Mouse (Mus musculus) embryo, embryonic 11 days (tissue): Measurements from ENCODE around the gene Armcx1.
"Not testable (repeated sequence)": the region's sequence is repeated elsewhere in the genome, so short reads cannot be mapped to it uniquely, and the experiment has no call there.

ENCODE experiments used
- DNase-seq: peaks from one replicate; pipeline ENCODE4 v3.0.0-alpha.2; 2015

Armcx1 gene

DNA sequence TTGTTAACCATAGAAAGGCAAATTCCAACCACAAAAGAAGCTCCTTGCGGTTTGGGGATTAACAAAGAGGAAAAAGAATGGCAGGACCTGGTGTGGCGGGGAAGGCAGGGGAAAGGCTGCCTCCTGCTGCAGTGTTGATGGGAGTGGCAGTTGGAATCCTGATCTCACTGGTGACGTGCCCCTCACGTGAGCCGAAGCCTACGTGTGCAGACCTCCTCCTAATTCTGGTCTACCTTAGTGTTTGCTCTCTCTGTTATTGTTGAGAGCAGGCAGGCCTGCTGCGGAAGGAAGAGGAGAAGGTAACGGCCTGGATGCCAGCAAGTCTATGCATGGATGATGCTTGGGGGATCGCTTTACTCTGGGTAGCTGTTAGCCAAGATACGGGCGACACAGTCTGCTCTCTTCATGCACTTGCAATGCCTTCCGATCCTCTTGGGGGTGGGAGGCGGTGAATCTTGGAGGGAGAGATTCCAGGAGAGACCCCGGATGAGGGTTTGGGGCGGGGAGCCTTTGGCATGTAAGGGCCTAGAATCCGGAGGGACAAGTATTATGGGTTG is at the start of gene Armcx1:
Gene Armcx1, plus strand, starts transcription at position 212 of the 557 bp plus-strand sequence.
- DNase-seq = peak; percentile 82

- DNase-seq = peak; percentile 66
Observed at GRCm38 (mm10) chrX:134675022-134675421, 42.7 kb upstream of the Armcx1 start.

- no peak for DNase-seq
Observed at GRCm38 (mm10) chrX:134675959-134676358, 41.8 kb upstream of the Armcx1 start.

- peak; percentile 59 for DNase-seq
Observed at GRCm38 (mm10) chrX:134684936-134685335, 32.8 kb upstream of the Armcx1 start.

DNA sequence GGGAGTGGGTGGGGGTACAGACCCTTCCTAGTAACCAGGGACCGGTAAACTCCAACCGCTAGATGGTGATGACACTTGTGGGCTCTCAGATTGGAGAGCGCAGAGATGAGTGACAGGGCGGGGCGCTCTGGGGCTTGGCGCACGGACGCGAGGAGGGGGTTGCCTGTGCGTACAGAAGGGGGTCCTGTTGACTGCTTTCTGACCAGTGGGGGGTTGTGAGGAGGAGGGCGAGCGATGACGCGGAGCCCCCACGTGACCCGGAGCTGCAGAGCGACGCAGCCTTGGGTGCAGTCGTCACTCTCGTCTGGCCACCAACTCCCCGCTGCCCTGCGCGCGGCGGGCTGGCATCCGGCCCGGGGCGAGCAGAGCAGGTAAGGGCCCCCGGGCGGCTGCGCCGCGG is 31.5 kb upstream of the Armcx1 start, which contains the start of gene Armcx4:
Gene Armcx4, plus strand, starts transcription at position 253 of the 400 bp plus-strand sequence.
- DNase-seq = peak; percentile 90

GRCm38 (mm10) chrX:134686739-134687171 is 31.0 kb upstream of the Armcx1 start:
- DNase-seq = peak; percentile 65

DNA sequence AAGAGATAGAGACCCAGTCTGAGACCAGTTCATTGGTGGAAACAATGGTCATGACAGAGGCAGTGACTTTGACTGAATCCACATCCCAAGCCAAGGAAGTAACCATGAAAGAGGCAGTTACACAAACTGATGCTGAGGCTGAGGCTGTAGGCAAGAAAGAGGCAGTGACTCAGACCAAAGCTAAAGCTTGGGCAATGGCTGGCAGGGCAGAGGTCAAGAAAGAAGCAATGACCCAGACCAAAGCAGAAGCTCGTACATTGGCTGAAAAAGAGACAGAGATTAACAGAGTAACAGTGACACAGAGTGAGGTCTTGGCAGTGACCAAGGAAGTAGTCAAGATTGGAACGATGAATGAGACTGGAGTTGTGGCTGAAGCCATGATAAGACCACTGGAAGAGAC is 28.1 kb upstream of the Armcx1 start:
- no peak for DNase-seq

DNA sequence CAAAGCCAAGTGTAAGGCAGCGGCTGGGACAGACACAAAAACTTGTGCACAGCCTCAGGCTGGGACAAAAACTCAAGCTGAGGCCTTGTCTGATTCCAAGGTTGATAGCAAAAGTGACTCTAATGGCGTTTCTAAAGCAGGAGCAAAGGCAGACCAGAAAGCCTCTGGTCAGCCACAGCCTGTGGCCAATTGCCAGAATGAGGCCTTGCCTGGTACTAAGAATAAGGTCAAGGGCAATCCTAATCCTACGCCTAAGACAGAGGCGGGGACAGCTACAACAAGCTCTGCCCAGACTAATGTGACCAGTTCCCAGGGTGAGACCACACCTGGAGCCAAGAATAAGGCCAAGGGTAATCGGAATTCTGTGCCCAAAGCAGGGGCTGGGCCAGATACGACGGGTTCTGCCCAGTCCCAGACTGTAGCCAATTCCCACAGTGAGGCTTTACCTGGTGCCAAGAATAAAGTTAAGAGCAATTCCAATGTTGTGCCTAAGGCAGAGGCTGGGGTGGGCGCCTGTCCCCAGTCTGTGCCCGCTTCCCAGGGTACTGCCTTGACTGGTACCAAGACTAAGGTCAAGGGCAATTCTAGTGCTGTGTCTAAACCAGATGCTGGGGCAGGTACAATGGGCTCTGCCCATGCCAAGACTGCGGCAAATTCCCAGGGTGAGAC is 26.8 kb upstream of the Armcx1 start:
- DNase-seq = no peak

DNA sequence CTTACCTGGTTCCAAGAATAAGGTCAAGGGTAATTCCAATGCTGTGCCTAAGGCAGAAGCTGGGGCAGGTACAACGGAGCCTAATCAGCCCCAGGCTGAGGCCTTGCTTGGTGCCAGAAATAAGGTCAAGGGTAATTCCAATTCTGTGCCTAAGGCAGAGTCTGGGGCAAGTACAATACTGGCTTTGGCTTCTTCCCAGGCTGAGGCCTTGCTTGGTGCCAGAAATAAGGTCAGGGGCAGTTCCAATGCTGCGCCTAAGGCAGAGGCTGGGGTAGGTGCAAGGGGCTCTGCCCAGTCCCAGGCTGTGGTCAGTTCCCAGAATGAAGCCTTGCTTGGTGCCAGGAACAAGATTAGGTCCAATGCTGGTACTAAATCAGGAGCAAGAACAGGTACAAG is 26.2 kb upstream of the Armcx1 start:
- DNase-seq = no peak

- peak; percentile 40 for DNase-seq
Observed at GRCm38 (mm10) chrX:134716863-134717262, 900 bp upstream of the Armcx1 start.

DNA sequence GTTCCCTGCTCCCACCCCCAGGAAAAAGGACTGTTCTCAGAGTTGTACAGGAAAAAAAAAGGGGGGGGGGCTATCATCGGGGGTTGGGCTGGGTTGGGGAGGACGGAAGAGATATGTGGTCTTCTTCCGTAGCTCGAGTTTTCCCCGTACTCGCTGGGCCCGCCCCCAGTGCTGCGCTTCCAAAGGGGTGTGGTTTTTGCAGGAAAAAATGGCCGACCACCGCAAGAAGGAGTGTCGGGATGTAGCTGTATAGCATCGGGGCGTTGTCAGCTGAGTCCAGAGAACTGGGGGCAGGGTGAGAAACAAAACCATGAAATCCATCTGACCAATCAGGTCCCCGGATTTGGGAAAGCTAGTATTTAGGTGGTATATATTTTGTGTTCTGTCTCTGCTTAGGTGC is 761 bp downstream of the Armcx1 start:
- peak; percentile 78 for DNase-seq

DNA sequence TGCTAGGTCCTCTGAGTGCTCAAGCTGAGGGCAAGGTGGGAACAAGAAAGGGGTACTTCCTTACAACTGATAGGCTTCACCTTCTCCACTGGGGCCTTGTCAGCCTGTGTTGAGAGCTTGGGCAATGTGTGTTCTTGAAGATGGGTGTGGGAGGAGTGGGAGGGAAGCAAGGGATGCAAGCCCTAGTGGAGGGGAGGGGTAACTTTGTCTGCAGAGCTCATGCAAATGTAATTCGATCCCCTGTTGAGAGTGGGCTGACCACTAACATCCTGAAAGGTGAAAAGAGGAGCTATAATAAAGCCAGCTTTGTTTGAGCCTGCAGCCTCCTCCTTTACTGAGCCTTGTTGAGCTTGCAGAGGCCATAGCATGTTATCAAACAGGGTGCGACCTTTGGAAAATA is 6.0 kb downstream of the Armcx1 start:
- DNase-seq = not testable (repeated sequence)

- DNase-seq = peak; percentile 42
Observed at GRCm38 (mm10) chrX:134729778-134730177, 12.0 kb downstream of the Armcx1 start.

- no peak for DNase-seq
Observed at GRCm38 (mm10) chrX:134737796-134738195, 20.0 kb downstream of the Armcx1 start.

DNA sequence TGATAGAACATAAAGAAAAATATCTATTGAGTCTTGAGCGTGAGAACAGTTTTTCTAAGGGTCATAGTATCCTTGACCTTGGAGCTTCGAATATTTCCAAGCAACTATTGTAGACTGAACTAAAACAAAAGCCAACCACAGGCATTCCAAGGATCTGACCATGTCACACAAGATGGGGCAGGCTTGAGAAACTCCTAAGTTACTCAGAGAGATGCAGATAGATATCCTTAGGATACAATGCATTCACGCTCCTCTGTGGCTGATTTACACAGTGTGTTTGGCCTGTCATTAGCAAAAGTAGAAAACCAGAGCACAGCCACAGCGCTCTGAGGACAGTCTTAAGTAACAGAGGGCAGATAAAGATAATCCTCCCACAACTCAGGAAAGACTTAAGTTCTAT is 21.4 kb downstream of the Armcx1 start:
- DNase-seq = no peak

GRCm38 (mm10) chrX:134741862-134742261 is 24.1 kb downstream of the Armcx1 start:
- DNase-seq = no peak

DNA sequence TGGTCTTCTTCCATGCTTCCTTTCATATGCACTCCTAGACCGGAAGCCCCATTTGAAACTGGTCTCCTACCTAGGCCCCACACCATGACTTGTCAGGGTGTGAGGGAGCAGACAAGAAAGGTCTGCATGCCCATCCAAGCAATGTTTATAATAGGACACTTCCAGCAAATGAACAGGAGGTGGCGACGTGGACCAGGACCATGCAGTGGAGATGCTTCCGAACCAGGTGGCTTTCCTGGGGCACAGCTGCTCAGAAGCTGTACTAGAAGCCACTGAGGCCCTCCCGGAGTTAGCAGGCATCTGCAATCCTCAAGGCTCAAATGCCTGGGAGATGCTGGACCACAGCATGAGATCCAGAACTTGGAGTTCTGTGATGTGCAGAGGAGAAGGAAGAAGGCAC is 28.7 kb downstream of the Armcx1 start:
- DNase-seq = peak; percentile 61

- DNase-seq = peak; percentile 87
Observed at GRCm38 (mm10) chrX:134750764-134751592, 33.2 kb downstream of the Armcx1 start, which contains the start of gene Armcx6. TSS of gene Armcx6 (minus strand) at chrX:134751417.

- DNase-seq = no peak
Observed at GRCm38 (mm10) chrX:134751910-134752309, 34.1 kb downstream of the Armcx1 start.

- peak; percentile 30 for DNase-seq
Observed at GRCm38 (mm10) chrX:134752584-134752983, 34.8 kb downstream of the Armcx1 start.

GRCm38 (mm10) chrX:134756434-134757292 is 38.9 kb downstream of the Armcx1 start, which contains the start of gene Armcx3:
TSS of gene Armcx3 (plus strand) at chrX:134756595.
- DNase-seq = peak; percentile 78

- DNase-seq = peak; percentile 6
Observed at GRCm38 (mm10) chrX:134757293-134757995, 39.7 kb downstream of the Armcx1 start.
